Mouse (Mus musculus) C2C12 (cell line): ENCODE results near the gene Lpar1. TPM values are rescaled to one million over a fixed set of nuclear protein-coding genes. Genes with fewer than 3 reads are reported as not detected.

Experiments
- H3K27me3 ChIP-seq: one replicate; pipeline ENCODE4 v1.6.1; 2011; ENCODE audit not compliant: control insufficient read depth, insufficient read depth, insufficient read length
- H3K36me3 ChIP-seq: one replicate; pipeline ENCODE4 v1.6.1; 2011; ENCODE audit not compliant: control insufficient read depth, insufficient read depth
- H3K4me3 ChIP-seq: one replicate; pipeline ENCODE4 v1.5.1; 2011; ENCODE audit warnings: mild to moderate bottlenecking, control low read depth; ENCODE audit not compliant: poor library complexity, insufficient read depth, severe bottlenecking
- H3K79me2 ChIP-seq: one replicate; pipeline ENCODE4 v1.6.1; 2011; ENCODE audit not compliant: control insufficient read depth, insufficient read depth
- H3K79me3 ChIP-seq: one replicate; pipeline ENCODE4 v1.6.1; 2011; ENCODE audit warnings: low read depth, control low read depth
- H3ac ChIP-seq: one replicate; pipeline ENCODE3; 2011; ENCODE audit warnings: low read depth; ENCODE audit not compliant: control insufficient read depth, insufficient read length
- CEBPB ChIP-seq: IDR thresholded peaks from one replicate; pipeline ENCODE4 v1.6.1; 2011; ENCODE audit warnings: low read depth, mild to moderate bottlenecking, control low read depth, moderate library complexity
- CTCF ChIP-seq: IDR thresholded peaks from one replicate; pipeline ENCODE4 v1.5.1; 2011; ENCODE audit not compliant: control insufficient read depth, insufficient read depth, insufficient read length
- FOSL1 ChIP-seq: IDR thresholded peaks from one replicate; pipeline ENCODE4 v1.8.0; 2011; ENCODE audit warnings: mild to moderate bottlenecking, low read length; ENCODE audit not compliant: poor library complexity, insufficient read depth, severe bottlenecking
- MAX ChIP-seq: IDR thresholded peaks from one replicate; pipeline ENCODE4 v1.6.1; 2011; ENCODE audit warnings: mild to moderate bottlenecking, control low read depth
- MYOD1 ChIP-seq: IDR thresholded peaks from one replicate; pipeline ENCODE4 v1.6.1; 2011; ENCODE audit warnings: low read depth; ENCODE audit not compliant: control insufficient read depth, insufficient read length
- MYOG ChIP-seq: IDR thresholded peaks from one replicate; pipeline ENCODE4 v1.6.1; 2011; ENCODE audit not compliant: control insufficient read depth, insufficient read length; ENCODE audit errors: extremely low read depth
- USF1 ChIP-seq: IDR thresholded peaks from one replicate; pipeline ENCODE4 v1.6.1; 2011; ENCODE audit warnings: low read depth, mild to moderate bottlenecking, control low read depth, moderate library complexity
- polyA plus RNA-seq: library from polyadenylated mRNA; unstranded; fragments of >200 nt; fragmentation: generic; extraction: Trizol; gene quantifications from one replicate; pipeline ENCODE4 v1.2.1, GENCODE M21; 2012; ENCODE audit warnings: missing spikeins

Lpar1 gene
- polyA plus RNA-seq, 1 experiment = 14.4 TPM

DNA sequence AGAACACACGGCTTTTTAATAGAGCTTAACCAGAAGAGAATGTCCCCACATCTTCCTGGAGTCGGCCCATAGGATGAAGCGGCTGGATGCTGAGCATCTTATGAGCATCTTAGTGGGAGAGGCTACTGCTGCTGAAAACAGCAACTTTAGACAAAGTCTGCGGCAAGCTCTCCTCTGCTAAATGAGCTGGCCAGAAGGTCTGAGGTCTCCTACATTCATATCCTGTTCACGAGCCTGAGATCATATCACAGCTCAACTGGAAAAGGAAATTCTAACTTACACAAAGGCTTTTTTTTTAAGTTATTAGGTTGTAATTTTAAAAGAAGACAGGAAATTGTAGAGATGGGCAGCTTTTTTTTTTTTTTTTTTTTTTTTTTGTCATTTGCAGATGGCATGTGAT lies 33.2 kb downstream of the Lpar1 start:
- Histone ChIP-seq H3K4me3 (no peak overlapping the region), H3K79me3 (peaks cover 29% of the 10 kb centered on the region), H3K36me3 (peaks cover 6% of the 10 kb centered on the region), H3K79me2 (peaks cover 85% of the 10 kb centered on the region), H3ac (no peak overlapping the region), H3K27me3 (no peaks in the 10 kb centered on the region)
- TF ChIP-seq MAX (no peak), MYOD1 (no peak), FOSL1 (no peak), MYOG (no peak), USF1 (no peak), CTCF (no peak), CEBPB (no peak)

- Histone ChIP-seq H3K36me3 (peaks cover 6% of the 10 kb centered on the region), H3K27me3 (no peaks in the 10 kb centered on the region), H3K79me2 (peaks cover 84% of the 10 kb centered on the region), H3ac (no peak overlapping the region), H3K79me3 (peaks cover 28% of the 10 kb centered on the region), H3K4me3 (no peak overlapping the region)
- TF ChIP-seq CTCF (no peak), CEBPB (no peak)
Measured at GRCm38 (mm10) chr4:58519891-58520290, 33.8 kb downstream of the Lpar1 start.

GRCm38 (mm10) chr4:58518215-58518988 lies 35.3 kb downstream of the Lpar1 start:
- H3K36me3 ChIP-seq = peaks cover 1% of the 10 kb centered on the region
- no peak overlapping the region for H3ac ChIP-seq
- H3K27me3 ChIP-seq = no peaks in the 10 kb centered on the region
- H3K4me3 ChIP-seq = no peak overlapping the region
- H3K79me2 ChIP-seq = peaks cover 76% of the 10 kb centered on the region
- TF ChIP-seq MYOD1 (no peak), CEBPB (no peak), USF1 (no peak), FOSL1 (no peak)
- peaks cover 25% of the 10 kb centered on the region for H3K79me3 ChIP-seq

DNA sequence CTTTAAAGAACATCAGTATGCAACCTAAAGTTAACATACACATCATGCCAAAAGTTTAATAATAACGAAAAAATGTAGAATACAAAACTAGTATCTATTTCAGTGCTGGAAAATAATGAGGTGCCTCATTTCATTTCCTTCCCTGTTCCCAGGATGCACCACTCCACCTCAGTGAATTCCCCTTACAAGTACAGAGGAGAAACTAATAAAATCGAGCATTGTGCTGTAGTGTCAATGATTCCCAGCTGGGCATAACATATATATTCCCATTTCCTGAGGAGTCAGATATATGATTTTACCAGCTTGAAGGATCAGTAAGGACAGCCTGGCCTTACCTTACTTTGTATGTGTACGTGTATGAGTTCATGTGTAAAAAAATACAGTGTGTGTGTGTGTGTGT lies 36.9 kb downstream of the Lpar1 start:
- Histone ChIP-seq H3K79me2 (peaks cover 69% of the 10 kb centered on the region), H3ac (no peak overlapping the region), H3K4me3 (no peak overlapping the region), H3K79me3 (peaks cover 27% of the 10 kb centered on the region), H3K27me3 (no peaks in the 10 kb centered on the region), H3K36me3 (no peaks in the 10 kb centered on the region)
- TF ChIP-seq CTCF (no peak), MYOG (no peak), CEBPB (no peak), USF1 (no peak), MAX (no peak), FOSL1 (no peak), MYOD1 (no peak)

DNA sequence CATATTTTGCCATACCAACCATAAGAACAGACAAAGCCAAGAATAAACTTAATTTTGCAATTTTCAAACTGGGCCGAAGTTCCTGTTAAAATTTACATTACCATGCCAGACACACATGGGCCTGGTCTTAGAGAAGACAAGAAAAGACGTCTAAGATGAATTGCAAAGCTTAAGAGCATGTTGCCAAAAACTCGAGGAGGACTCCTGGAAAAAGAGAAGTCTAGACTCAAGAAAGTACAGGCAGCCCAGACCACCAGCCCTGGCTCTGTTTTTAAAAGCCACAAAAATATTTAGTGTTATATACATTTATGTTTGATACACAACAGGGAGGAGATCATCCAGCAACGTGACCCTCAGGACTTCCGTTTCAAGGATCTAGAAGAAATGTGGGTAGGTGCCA lies 37.5 kb downstream of the Lpar1 start:
- Histone ChIP-seq H3K79me3 (peaks cover 23% of the 10 kb centered on the region), H3K79me2 (peaks cover 69% of the 10 kb centered on the region), H3ac (no peak overlapping the region), H3K4me3 (no peak overlapping the region), H3K36me3 (no peaks in the 10 kb centered on the region), H3K27me3 (no peaks in the 10 kb centered on the region)
- TF ChIP-seq CTCF (no peak), MYOD1 (no peak), USF1 (no peak), CEBPB (no peak), FOSL1 (no peak)

- Histone ChIP-seq H3K79me2 (peaks cover 68% of the 10 kb centered on the region), H3ac (no peak overlapping the region), H3K27me3 (no peaks in the 10 kb centered on the region), H3K36me3 (no peaks in the 10 kb centered on the region), H3K79me3 (peaks cover 31% of the 10 kb centered on the region), H3K4me3 (no peak overlapping the region)
- TF ChIP-seq FOSL1 = no peak
- no peak for TF ChIP-seq MAX
- TF ChIP-seq MYOD1 = no peak
- no peak for TF ChIP-seq MYOG
- TF ChIP-seq USF1 = no peak
- TF ChIP-seq CTCF = no peak
- TF ChIP-seq CEBPB = no peak
Measured at GRCm38 (mm10) chr4:58511554-58511953, 42.1 kb downstream of the Lpar1 start.
